Mouse (Mus musculus): ENCODE data around the gene Atp8a2.

DNA sequence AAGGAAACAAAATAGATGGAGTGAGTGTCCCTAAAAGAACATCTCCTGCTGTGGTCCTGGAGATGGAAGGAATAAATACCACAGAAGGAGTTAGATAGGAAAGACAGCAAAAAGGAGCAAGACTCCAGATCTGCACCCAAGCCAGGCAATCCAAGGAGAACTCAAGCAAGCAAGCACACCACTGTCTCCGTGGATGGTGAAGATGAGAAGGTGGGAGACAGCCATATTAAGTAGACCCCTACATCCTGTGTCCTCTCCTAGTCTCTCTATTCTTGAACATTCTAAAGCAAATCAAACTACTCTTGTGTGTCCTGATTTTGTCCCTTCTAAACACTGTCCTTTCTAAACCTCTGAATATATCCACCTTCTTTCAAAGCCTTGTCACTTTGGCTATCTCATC is 552.8 kb downstream of the Atp8a2 start:
- TF ChIP-seq CTCF (conservative IDR thresholded peaks at IDR 0.05; ENCODE audit: insufficient read depth, insufficient read length, low read depth, low read length) (no peak), POLR2A (IDR thresholded peaks at IDR 0.05; ENCODE audit: low read depth, low read length) (no peak)

Measured in kidney, adult 2 months (tissue).